Mouse (Mus musculus) midbrain, embryonic 11.5 days (tissue): ENCODE measurements at regions not wholly inside any gene's neighbourhood (a gene's known extent, or its start where the extent isn't known, plus 50 kb on each side); places are given as distances from the start of the nearest gene placed in this dataset.

Experiments
- ATAC-seq: fragments of 200-750 bp; cut with Nextera tagmentation; 2 replicates; pipeline ENCODE4 v1.8.0; 2017; ENCODE audit warnings: moderate TSS enrichment, moderate library complexity; ENCODE audit not compliant: low FRiP score
- DNase-seq: peaks from one replicate; pipeline ENCODE4 v3.0.0; 2015; ENCODE audit warnings: low spot score; ENCODE audit errors: missing footprints
- H3K27ac ChIP-seq: fragments of 300-500 bp; sonication (generic); 2 replicates; pipeline ENCODE4 v1.5.1; 2014; ENCODE audit warnings: low read depth, low read length
- H3K27me3 ChIP-seq: fragments of 300-500 bp; sonication (generic); 2 replicates; pipeline ENCODE4 v1.6.1; 2014; ENCODE audit warnings: mild to moderate bottlenecking, low read length, moderate library complexity, mixed read lengths; ENCODE audit not compliant: control insufficient read depth, insufficient read depth
- H3K36me3 ChIP-seq: fragments of 300-500 bp; sonication (generic); 2 replicates; pipeline ENCODE4 v1.6.1; 2014; ENCODE audit warnings: mild to moderate bottlenecking, low read length, moderate library complexity, mixed read lengths; ENCODE audit not compliant: control insufficient read depth, insufficient read depth
- H3K4me1 ChIP-seq: fragments of 300-500 bp; sonication (generic); 2 replicates; pipeline ENCODE4 v1.6.1; 2014; ENCODE audit warnings: low read length; ENCODE audit not compliant: control insufficient read depth, insufficient read depth
- H3K4me2 ChIP-seq: fragments of 300-500 bp; sonication (generic); 2 replicates; pipeline ENCODE4 v1.6.1; 2014; ENCODE audit warnings: mild to moderate bottlenecking, moderate library complexity
- H3K4me3 ChIP-seq: fragments of 300-500 bp; sonication (generic); 2 replicates; pipeline ENCODE4 v1.5.1; 2014; ENCODE audit warnings: low read depth, low read length
- H3K9ac ChIP-seq: fragments of 300-500 bp; sonication (generic); 2 replicates; pipeline ENCODE4 v1.6.1; 2014; ENCODE audit warnings: low read length
- H3K9me3 ChIP-seq: fragments of 300-500 bp; sonication (generic); 2 replicates; pipeline ENCODE4 v1.6.1; 2016; ENCODE audit warnings: low read length; ENCODE audit not compliant: control insufficient read depth
- WGBS: fragments of 180-500 bp; shearing (Covaris S2); extraction: QIAGEN DNeasy Blood & Tissue Kit; methylation state at CpG from one replicate; pipeline ENCODE4 v1.1.7; 2014; 5-methylcytosine and 5-hydroxymethylcytosine counted together

GRCm38 (mm10) chr6:148588971-148589370, 144.8 kb upstream of the Tmtc1 start:
- Histone ChIP-seq H3K9ac (no peak overlapping the region), H3K4me3 (no peak overlapping the region), H3K9me3 (no peaks in the 10 kb centered on the region), H3K27me3 (no peaks in the 10 kb centered on the region), H3K36me3 (no peaks in the 10 kb centered on the region), H3K4me2 (no peak overlapping the region), H3K4me1 (no peaks in the 10 kb centered on the region), H3K27ac (no peak overlapping the region)
- no peak for ATAC-seq
- 83% methylated on average over 4 of the region's 4 CpGs for WGBS
- DNase-seq = peak; percentile 33

GRCm38 (mm10) chr6:148586439-148587321, 142.5 kb upstream of the Tmtc1 start:
- DNase-seq (peak; percentile 60), ATAC-seq (no peak)
- no peaks in the 10 kb centered on the region for H3K36me3 ChIP-seq
- H3K4me2 ChIP-seq = no peak overlapping the region
- WGBS = 82% methylated on average over 10 of the region's 10 CpGs
- H3K9me3 ChIP-seq = no peaks in the 10 kb centered on the region
- H3K9ac ChIP-seq = no peak overlapping the region
- no peaks in the 10 kb centered on the region for H3K27me3 ChIP-seq
- H3K4me1 ChIP-seq = no peaks in the 10 kb centered on the region
- H3K27ac ChIP-seq = no peak overlapping the region
- H3K4me3 ChIP-seq = no peak overlapping the region

GRCm38 (mm10) chr6:148584126-148584525, 139.9 kb upstream of the Tmtc1 start:
- H3K4me2 ChIP-seq = no peak overlapping the region
- H3K4me3 ChIP-seq = no peak overlapping the region
- no peaks in the 10 kb centered on the region for H3K36me3 ChIP-seq
- no peaks in the 10 kb centered on the region for H3K4me1 ChIP-seq
- no peak for ATAC-seq
- DNase-seq = no peak
- no peak overlapping the region for H3K9ac ChIP-seq
- no peak overlapping the region for H3K27ac ChIP-seq
- H3K9me3 ChIP-seq = no peaks in the 10 kb centered on the region
- no peaks in the 10 kb centered on the region for H3K27me3 ChIP-seq
- WGBS = 82% methylated on average over 2 of the region's 2 CpGs

GRCm38 (mm10) chr6:148578281-148578680, 134.1 kb upstream of the Tmtc1 start:
- Histone ChIP-seq H3K27ac (no peak overlapping the region), H3K27me3 (no peaks in the 10 kb centered on the region), H3K9ac (no peak overlapping the region), H3K4me1 (no peaks in the 10 kb centered on the region), H3K4me3 (no peak overlapping the region), H3K9me3 (no peaks in the 10 kb centered on the region), H3K4me2 (no peak overlapping the region), H3K36me3 (no peaks in the 10 kb centered on the region)
- no peak for ATAC-seq
- no peak for DNase-seq
- WGBS = 90% methylated on average over 3 of the region's 3 CpGs

- WGBS = 84% methylated on average over 3 of the region's 3 CpGs
- no peak overlapping the region for H3K27ac ChIP-seq
- H3K27me3 ChIP-seq = no peaks in the 10 kb centered on the region
- no peak for ATAC-seq
- no peaks in the 10 kb centered on the region for H3K36me3 ChIP-seq
- no peak overlapping the region for H3K4me2 ChIP-seq
- H3K9me3 ChIP-seq = no peaks in the 10 kb centered on the region
- no peak for DNase-seq
- no peak overlapping the region for H3K4me3 ChIP-seq
- no peaks in the 10 kb centered on the region for H3K4me1 ChIP-seq
- H3K9ac ChIP-seq = no peak overlapping the region
Observed at GRCm38 (mm10) chr6:148577663-148578062, 133.5 kb upstream of the Tmtc1 start.

- Histone ChIP-seq H3K27ac (no peak overlapping the region), H3K9ac (no peak overlapping the region), H3K36me3 (no peaks in the 10 kb centered on the region), H3K4me2 (no peak overlapping the region), H3K27me3 (no peaks in the 10 kb centered on the region), H3K9me3 (no peaks in the 10 kb centered on the region), H3K4me3 (no peak overlapping the region), H3K4me1 (no peaks in the 10 kb centered on the region)
- 81% methylated on average over 7 of the region's 7 CpGs for WGBS
- DNase-seq (no peak), ATAC-seq (no peak)
Observed at GRCm38 (mm10) chr6:148574742-148575453, 130.7 kb upstream of the Tmtc1 start.

GRCm38 (mm10) chr6:148572201-148572600, 128.0 kb upstream of the Tmtc1 start:
- Histone ChIP-seq H3K4me1 (no peaks in the 10 kb centered on the region), H3K4me2 (no peak overlapping the region), H3K4me3 (no peak overlapping the region), H3K27ac (no peak overlapping the region), H3K27me3 (no peaks in the 10 kb centered on the region), H3K36me3 (no peaks in the 10 kb centered on the region), H3K9me3 (no peaks in the 10 kb centered on the region), H3K9ac (no peak overlapping the region)
- peak; percentile 28 for DNase-seq
- 92% methylated on average over 5 of the region's 5 CpGs for WGBS
- no peak for ATAC-seq

- WGBS = 84% methylated on average over 3 of the region's 3 CpGs
- no peaks in the 10 kb centered on the region for H3K4me1 ChIP-seq
- H3K4me2 ChIP-seq = no peak overlapping the region
- no peaks in the 10 kb centered on the region for H3K36me3 ChIP-seq
- no peak overlapping the region for H3K4me3 ChIP-seq
- ATAC-seq (no peak), DNase-seq (no peak)
- no peak overlapping the region for H3K9ac ChIP-seq
- no peaks in the 10 kb centered on the region for H3K9me3 ChIP-seq
- no peaks in the 10 kb centered on the region for H3K27me3 ChIP-seq
- H3K27ac ChIP-seq = no peak overlapping the region
Observed at GRCm38 (mm10) chr6:148571651-148572050, 127.5 kb upstream of the Tmtc1 start.

GRCm38 (mm10) chr6:148564146-148564545, 120.0 kb upstream of the Tmtc1 start:
- Histone ChIP-seq H3K4me1 (peaks cover 9% of the 10 kb centered on the region), H3K4me3 (no peak overlapping the region), H3K9me3 (no peaks in the 10 kb centered on the region), H3K9ac (no peak overlapping the region), H3K27me3 (no peaks in the 10 kb centered on the region), H3K27ac (peak overlapping the region; percentile 20; the same call in 1 of the 2 replicates), H3K4me2 (no peak overlapping the region), H3K36me3 (no peaks in the 10 kb centered on the region)
- no peak for DNase-seq
- peak; percentile 85 for ATAC-seq
- WGBS = 29% methylated on average over 2 of the region's 2 CpGs
